Comparison of ENCODE assay signal across 7 mouse cellular contexts in the genomic region with DNA sequence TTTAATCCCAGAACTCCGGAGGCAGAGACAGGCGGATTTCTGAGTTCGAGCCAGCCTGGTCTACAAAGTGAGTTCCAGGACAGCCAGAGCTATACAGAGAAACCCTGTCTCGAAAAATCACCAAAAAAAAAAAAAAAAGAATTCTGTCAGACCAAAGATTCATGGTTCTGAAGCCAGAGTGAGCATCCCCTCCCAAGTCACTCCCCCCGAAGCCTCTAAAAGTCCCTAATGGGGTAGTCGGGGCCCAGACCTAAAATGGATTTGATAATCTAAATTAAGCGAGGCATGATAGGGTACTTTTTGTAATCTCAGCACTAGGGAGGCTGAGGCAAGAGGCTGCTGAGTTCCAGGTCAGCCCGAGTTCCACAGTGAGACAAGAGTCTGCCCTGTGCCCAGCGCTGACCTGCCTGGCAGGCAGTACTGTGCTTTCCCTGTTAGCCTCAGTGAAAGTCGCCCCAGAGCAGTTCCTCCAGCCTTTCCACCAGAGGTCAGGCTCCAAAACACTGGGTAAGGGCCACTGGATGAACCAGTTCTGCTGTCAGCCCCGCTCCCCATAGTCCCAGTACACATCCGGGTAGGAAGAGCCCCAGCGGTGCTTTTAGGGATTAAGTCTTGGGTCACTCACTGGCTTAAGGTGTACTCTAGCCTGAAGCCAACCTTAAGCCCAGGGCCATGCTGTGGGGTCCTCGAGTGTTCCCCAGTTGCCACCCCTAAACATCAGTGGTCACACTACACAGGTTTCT. TPM values are rescaled to one million over a fixed set of nuclear protein-coding genes. Genes with fewer than 3 reads are reported as not detected.
DNase-seq lines count a peak whose midpoint lies in the region; ATAC-seq and TF ChIP-seq lines count a peak whose summit lies in the region.

No protein-coding gene starts in this region.

- H3K36me3 ChIP-seq in CH12.LX (replicated peaks in 1 of 2; ENCODE audit: control insufficient read depth in 1 of 2, insufficient read depth in 1 of 2, low read length in 1 of 2), result peaks cover 11 to 24% of the 10 kb centered on the region in 2 experiments
- H3K36me3 ChIP-seq in heart, embryonic 10.5 days, result peaks cover 11% of the 10 kb centered on the region
- peaks cover 3% of the 10 kb centered on the region; the same call in 1 of the 2 replicates for H3K36me3 ChIP-seq in kidney, embryonic 16.5 days (ENCODE audit: insufficient read depth, low read length)

- no peak; the same call in 1 of the 2 replicates for TF ChIP-seq RAD21 in CH12.LX (IDR thresholded peaks at IDR 0.05; ENCODE audit: low read depth, low read length)

- H3K4me3 ChIP-seq in CH12.LX (replicated peaks in 1 of 3; ENCODE audit: low read depth in 2 of 3, low read length in 2 of 3, poor library complexity in 1 of 3), result peak overlapping the region; percentile 62 to 97 (median 83)
- H3K4me3 ChIP-seq in heart, embryonic 10.5 days, result peak overlapping the region; percentile 84
- H3K4me3 ChIP-seq in kidney, embryonic 16.5 days (ENCODE audit: low read length), result peak overlapping the region; percentile 74

- no peaks in the 10 kb centered on the region for H3K9me3 ChIP-seq in CH12.LX (replicated peaks; ENCODE audit: low read length)
- no peaks in the 10 kb centered on the region for H3K9me3 ChIP-seq in heart, embryonic 10.5 days
- no peaks in the 10 kb centered on the region for H3K9me3 ChIP-seq in kidney, embryonic 16.5 days (ENCODE audit: low read length)

- H3K27me3 ChIP-seq in CH12.LX (replicated peaks), result no peaks in the 10 kb centered on the region
- H3K27me3 ChIP-seq in heart, embryonic 10.5 days (ENCODE audit: insufficient read depth, poor library complexity, severe bottlenecking), result no peaks in the 10 kb centered on the region
- no peaks in the 10 kb centered on the region for H3K27me3 ChIP-seq in kidney, embryonic 16.5 days (ENCODE audit: insufficient read depth, low read length)

- DNase-seq in CH12.LX (ENCODE audit: extremely low read depth) (peak; percentile 58), NIH3T3 (ENCODE audit: low read depth) (peak; percentile 51)
- DNase-seq in heart, embryonic 10.5 days (ENCODE audit: low spot score), result no peak
- DNase-seq in lung, postnatal 4 days, result peak; percentile 64 to 67
- DNase-seq in cerebellum, postnatal 25 days, result no peak
- no peak for DNase-seq in frontal cortex, postnatal 10 days (ENCODE audit: low spot score in 2 of 2)

- peak in 1 of 2 experiments; percentile 33; a peak in 2 of 4 replicates for TF ChIP-seq CTCF in CH12.LX (conservative IDR thresholded peaks at IDR 0.05 in 1 of 2, IDR thresholded peaks at IDR 0.05 in 1 of 2; ENCODE audit: low read depth in 2 of 2, low read length in 2 of 2)

- 23% methylated on average over 14 of the region's 14 CpGs for WGBS in heart, embryonic 10.5 days
- 27% methylated on average over 14 of the region's 14 CpGs for WGBS in kidney, embryonic 16.5 days

- no peak for ATAC-seq in kidney, embryonic 16.5 days (ENCODE audit: low FRiP score, low TSS enrichment)

- dilution Hi-C loops in CH12.LX (cut with MboI; ENCODE audit: extremely low pct_ligation_motif_present, extremely low pct_unique_long_range_greater_than_20kb, low sequenced_read_pairs), result no loop called here

- in situ Hi-C loops in CH12.LX (cut with MboI; ENCODE audit: low pct_ligation_motif_present, low pct_unique_long_range_greater_than_20kb, low sequenced_read_pairs), result no loop called here

- 0 out of 2 replicates have a peak, but pooled peaks have one; percentile 0 for TF ChIP-seq EP300 in CH12.LX (IDR thresholded peaks at IDR 0.05; ENCODE audit: low read length)

- peaks cover 9 to 64% of the 10 kb centered on the region in 2 experiments for H3K4me1 ChIP-seq in CH12.LX (ENCODE audit: control insufficient read depth in 1 of 2, insufficient read depth in 2 of 2)
- peaks cover 80% of the 10 kb centered on the region for H3K4me1 ChIP-seq in heart, embryonic 10.5 days
- H3K4me1 ChIP-seq in kidney, embryonic 16.5 days (ENCODE audit: insufficient read depth, low read length), result peaks cover 65% of the 10 kb centered on the region

- no peak for TF ChIP-seq POLR2A in CH12.LX (IDR thresholded peaks at IDR 0.05; ENCODE audit: low read depth, low read length)

- peaks cover 32% of the 10 kb centered on the region for H3K79me2 ChIP-seq in CH12.LX (replicated peaks; ENCODE audit: control insufficient read depth, extremely low read depth, insufficient read depth, poor library complexity, severe bottlenecking)

- H3K9ac ChIP-seq in CH12.LX (ENCODE audit: insufficient read depth, low read depth), result peak overlapping the region; percentile 86
- peak overlapping the region; percentile 88 for H3K9ac ChIP-seq in kidney, embryonic 16.5 days (replicated peaks; ENCODE audit: low read length)

- H3K27ac ChIP-seq in CH12.LX (ENCODE audit: insufficient read depth, low read depth), result peak overlapping the region; percentile 98
- H3K27ac ChIP-seq in heart, embryonic 10.5 days, result peak overlapping the region; percentile 96
- H3K27ac ChIP-seq in kidney, embryonic 16.5 days (ENCODE audit: low read length), result peak overlapping the region; percentile 98

- peak overlapping the region; percentile 90 for H3K4me2 ChIP-seq in CH12.LX (ENCODE audit: insufficient read depth, low read depth, poor library complexity, severe bottlenecking)
- H3K4me2 ChIP-seq in kidney, embryonic 16.5 days (replicated peaks; ENCODE audit: low read depth, low read length), result peak overlapping the region; percentile 92

TF ChIP-seq in CH12.LX, 34 proteins besides CTCF, POLR2A, EP300 and RAD21:
- no peak for TF ChIP-seq ZMIZ1 (IDR thresholded peaks at IDR 0.05; ENCODE audit: low read depth, low read length)
- no peak for TF ChIP-seq USF2 (conservative IDR thresholded peaks at IDR 0.05; ENCODE audit: low read depth, low read length)
- TF ChIP-seq MAZ (IDR thresholded peaks at IDR 0.05; ENCODE audit: low read depth, low read length), result no peak
- TF ChIP-seq KAT2A (IDR thresholded peaks at IDR 0.05; ENCODE audit: insufficient replicate concordance, low read length), result no peak
- TF ChIP-seq SIN3A (IDR thresholded peaks at IDR 0.05; ENCODE audit: low read length), result no peak
- 0 out of 2 replicates have a peak, but pooled peaks have one; percentile 22 for TF ChIP-seq UBTF (IDR thresholded peaks at IDR 0.05; ENCODE audit: low read depth, low read length)
- no peak; the same call in 1 of the 2 replicates for TF ChIP-seq BHLHE40 (IDR thresholded peaks at IDR 0.05; ENCODE audit: low read depth, low read length)
TF ChIP-seq in CH12.LX: peak in this region for 1.

RNA-seq across cellular contexts. Expression of a gene that starts 2.8 kb away (rescaled TPM):
- 41.1 and 47.3 TPM in 2 replicates for total RNA-seq in CH12.LX (2012; rRNA removed)
- 21.9 and 24.8 TPM in 2 replicates for total RNA-seq in CH12.LX (2014; rRNA removed)
- polyA plus RNA-seq in CH12.LX (2012; ENCODE audit: insufficient read length, low read depth), result 46.6 and 52.0 TPM in 2 replicates
- polyA plus RNA-seq in heart, embryonic 10.5 days (2016; fragmentation: Nextera tagmentation; extraction: Ambion mirVana), result 55.3 and 75.2 TPM in 2 replicates
- 83.0 and 85.9 TPM in 2 replicates for polyA plus RNA-seq in kidney, embryonic 16.5 days (2015; fragmentation: Nextera tagmentation; extraction: Ambion mirVana)

RNA-seq across cellular contexts. Expression of a gene that starts 22.3 kb away (rescaled TPM):
- total RNA-seq in CH12.LX (2012; rRNA removed) (25.5 and 31.2 TPM in 2 replicates), CH12.LX (2014; rRNA removed) (40.7 and 41.9 TPM in 2 replicates)
- 30.5 and 35.6 TPM in 2 replicates for polyA plus RNA-seq in CH12.LX (2012; ENCODE audit: insufficient read length, low read depth)
- 16.9 and 18.7 TPM in 2 replicates for polyA plus RNA-seq in heart, embryonic 10.5 days (2016; fragmentation: Nextera tagmentation; extraction: Ambion mirVana)
- polyA plus RNA-seq in kidney, embryonic 16.5 days (2015; fragmentation: Nextera tagmentation; extraction: Ambion mirVana), result 33.2 and 34.2 TPM in 2 replicates

RNA-seq across cellular contexts. Expression of a gene that starts 25.9 kb away (rescaled TPM):
- total RNA-seq in CH12.LX (2012; rRNA removed), result 37.8 and 42.2 TPM in 2 replicates
- 39.9 and 44.3 TPM in 2 replicates for total RNA-seq in CH12.LX (2014; rRNA removed)
- polyA plus RNA-seq in CH12.LX (2012; ENCODE audit: insufficient read length, low read depth), result 44.6 and 46.1 TPM in 2 replicates
- polyA plus RNA-seq in heart, embryonic 10.5 days (2016; fragmentation: Nextera tagmentation; extraction: Ambion mirVana), result 110 and 113 TPM in 2 replicates
- 133 and 136 TPM in 2 replicates for polyA plus RNA-seq in kidney, embryonic 16.5 days (2015; fragmentation: Nextera tagmentation; extraction: Ambion mirVana)

Comparison
In these comparisons a context has a peak if more than half of its experiments do, and no peak if none do; other contexts are left out.
1. DNase-seq: peak in CH12.LX (single experiment), NIH3T3 (single experiment) and lung, postnatal 4 days (2 of 2); none in heart, embryonic 10.5 days (single experiment), cerebellum, postnatal 25 days (0 of 2) and frontal cortex, postnatal 10 days (0 of 2).
2. Peak in every context shown above with its lines, with median percentiles within 50 percentile points of each other: H3K27ac ChIP-seq and H3K4me3 ChIP-seq.